Mouse (Mus musculus) brown adipose tissue, adult 24 weeks (tissue): ENCODE measurements around the gene Ebp. TPM values are rescaled to one million over a fixed set of nuclear protein-coding genes. Genes with fewer than 3 reads are reported as not detected.

Experiments used
- H3K27ac ChIP-seq: fragments of 200-500 bp; replicated peaks from 2 replicates; pipeline ENCODE4 v1.5.1; 2012; ENCODE audit warnings: low read depth, mild to moderate bottlenecking, low read length
- H3K4me1 ChIP-seq: fragments of 200-500 bp; 2 replicates; pipeline ENCODE4 v1.6.1; 2012; ENCODE audit warnings: low read length, mixed read lengths; ENCODE audit not compliant: control insufficient read depth, insufficient read depth, insufficient read length
- H3K4me3 ChIP-seq: fragments of 200-500 bp; 2 replicates; pipeline ENCODE4 v1.5.1; 2012; ENCODE audit warnings: low read depth, mild to moderate bottlenecking, low read length, moderate library complexity; ENCODE audit not compliant: insufficient read depth
- polyA plus RNA-seq: library from polyadenylated mRNA; stranded (reverse); fragments of >200 nt; gene quantifications from 2 replicates; pipeline ENCODE4 v1.2.4, GENCODE M21; 2012; ENCODE audit not compliant: missing spikeins, insufficient read depth, insufficient read length

Ebp gene
- polyA plus RNA-seq, 1 experiment: 36.2 TPM

DNA sequence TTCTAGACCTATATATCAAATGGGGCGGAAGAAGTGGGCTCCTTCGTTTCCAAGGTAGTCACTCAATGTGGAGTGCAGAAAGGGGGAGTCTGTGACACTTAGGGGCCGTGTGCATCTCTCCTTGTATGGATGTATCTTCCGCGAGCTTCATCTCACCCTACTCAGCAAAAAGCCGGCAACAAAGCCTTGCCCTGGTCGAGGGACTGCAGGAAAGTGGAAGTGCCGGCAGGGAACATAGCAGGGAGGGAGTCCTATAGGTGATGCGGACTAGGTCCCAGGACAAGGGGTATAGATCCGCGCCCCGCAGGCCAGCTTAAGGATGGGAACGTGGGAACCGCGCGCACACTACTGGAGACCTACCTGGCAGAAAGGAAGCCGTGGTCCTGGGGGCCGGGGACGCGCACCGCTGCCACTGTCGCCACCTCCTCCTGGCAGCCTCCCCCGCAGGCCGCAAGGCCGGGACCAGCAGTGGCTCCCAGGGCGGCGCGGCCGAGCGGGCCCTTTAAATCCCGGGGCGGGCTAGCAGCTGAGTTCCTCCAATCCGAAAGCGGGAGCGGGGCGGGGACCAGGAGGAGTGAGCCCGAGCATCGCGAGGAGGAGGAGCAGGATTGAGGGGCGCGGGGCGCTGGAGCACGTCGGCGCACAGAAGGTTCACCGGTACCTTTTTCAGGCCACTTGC is 12.8 kb upstream of the Ebp start, which contains the start of gene Porcn:
Gene Porcn (minus strand): TSS at position 511 of the 679 bp plus-strand sequence.
- H3K27ac ChIP-seq: no peak within 1 kb of the TSS
- H3K4me3 ChIP-seq: peak within 1 kb of the TSS; percentile 95
- H3K4me1 ChIP-seq: 0 out of 2 replicates have a peak, but pooled peaks cover 2% of the 10 kb centered on the region

DNA sequence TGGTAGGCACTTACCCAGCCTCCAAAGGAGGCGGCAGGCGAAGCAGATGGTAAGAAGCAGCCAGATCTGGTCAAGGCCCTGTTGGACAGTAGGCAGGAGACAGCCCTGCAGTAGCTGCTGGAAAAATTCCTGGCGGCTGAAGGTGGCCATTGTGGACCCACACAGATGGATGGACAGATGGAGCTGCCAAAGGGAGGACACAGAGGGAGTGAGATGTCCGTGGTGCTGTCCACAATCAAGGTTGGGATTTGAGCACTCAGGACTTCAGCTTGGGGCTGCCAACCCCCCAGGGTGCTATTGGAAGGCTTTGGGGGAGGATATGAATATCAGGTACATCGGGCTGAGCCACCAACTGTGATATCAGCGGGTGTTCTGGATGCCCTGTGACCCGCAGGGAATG is 12.2 kb upstream of the Ebp start:
- Histone ChIP-seq H3K27ac (no peak overlapping the region), H3K4me1 (0 out of 2 replicates have a peak, but pooled peaks cover 2% of the 10 kb centered on the region), H3K4me3 (peak overlapping the region; percentile 95)

DNA sequence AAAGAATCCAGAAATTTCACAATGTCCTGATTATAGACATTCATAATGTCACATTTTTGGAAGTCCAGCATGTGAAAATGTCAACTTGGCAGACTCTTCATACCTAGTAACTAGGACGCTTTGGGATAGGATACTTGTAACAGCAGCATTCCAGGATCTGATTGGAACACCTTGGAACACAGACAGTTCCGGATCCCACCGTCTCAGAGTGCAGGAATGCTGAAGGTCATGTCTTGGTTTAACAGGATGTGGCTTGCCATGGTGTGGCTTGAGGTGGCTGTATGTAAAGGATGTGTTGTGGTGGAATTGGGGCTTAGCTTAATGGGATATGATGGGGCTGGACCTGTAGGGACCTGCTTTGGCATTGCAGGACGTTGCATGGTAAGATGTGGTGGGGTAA is 11.8 kb upstream of the Ebp start:
- Histone ChIP-seq H3K4me1 (0 out of 2 replicates have a peak, but pooled peaks cover 2% of the 10 kb centered on the region), H3K4me3 (no peak overlapping the region), H3K27ac (no peak overlapping the region)

DNA sequence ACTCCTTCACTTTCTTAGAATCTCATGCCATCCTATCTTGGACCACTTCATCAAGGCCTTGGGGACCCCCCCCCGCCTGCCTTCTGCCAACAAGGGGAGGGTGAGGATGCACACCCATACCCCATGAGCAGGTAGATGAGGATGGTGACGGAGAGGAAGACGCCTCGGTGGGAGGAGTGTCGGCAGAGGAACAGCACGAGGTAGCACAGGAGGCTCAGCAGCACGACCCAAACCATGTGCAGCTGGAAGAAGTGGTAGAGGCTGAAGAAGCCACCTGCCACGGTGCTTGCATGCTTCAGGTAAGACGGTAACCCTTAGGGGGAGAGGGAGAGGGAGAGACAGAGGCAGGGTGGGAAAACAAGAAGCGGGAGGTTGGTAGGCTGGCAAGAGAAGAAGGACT is 10.8 kb upstream of the Ebp start:
- no peak overlapping the region for H3K27ac ChIP-seq

DNA sequence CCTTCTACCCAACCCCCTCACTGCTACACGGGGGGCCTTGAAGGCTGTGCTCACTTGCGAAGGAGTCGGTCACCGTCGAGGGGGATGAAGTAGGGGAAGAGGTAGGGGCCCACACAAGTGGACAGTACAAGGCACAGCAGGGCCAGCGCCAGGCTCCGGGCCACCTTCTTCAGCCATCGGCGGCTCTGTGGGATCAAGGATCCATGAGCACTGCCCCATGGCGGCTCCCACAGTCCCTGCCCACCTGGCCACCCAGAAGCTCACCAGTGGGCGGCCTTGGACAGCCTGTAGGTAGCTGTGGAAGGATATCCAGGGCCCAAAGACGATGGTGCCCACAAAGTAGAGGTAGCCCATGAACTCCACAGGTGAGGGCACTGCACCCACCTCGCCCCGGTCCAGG is 9.8 kb upstream of the Ebp start:
- H3K4me1 ChIP-seq: 0 out of 2 replicates have a peak, but pooled peaks cover 2% of the 10 kb centered on the region
- no peak overlapping the region for H3K27ac ChIP-seq
- no peak overlapping the region for H3K4me3 ChIP-seq

More for the DNA sequence above, 10.8 kb upstream of the Ebp start:
- Histone ChIP-seq H3K4me3 (no peak overlapping the region), H3K4me1 (0 out of 2 replicates have a peak, but pooled peaks cover 2% of the 10 kb centered on the region)

DNA sequence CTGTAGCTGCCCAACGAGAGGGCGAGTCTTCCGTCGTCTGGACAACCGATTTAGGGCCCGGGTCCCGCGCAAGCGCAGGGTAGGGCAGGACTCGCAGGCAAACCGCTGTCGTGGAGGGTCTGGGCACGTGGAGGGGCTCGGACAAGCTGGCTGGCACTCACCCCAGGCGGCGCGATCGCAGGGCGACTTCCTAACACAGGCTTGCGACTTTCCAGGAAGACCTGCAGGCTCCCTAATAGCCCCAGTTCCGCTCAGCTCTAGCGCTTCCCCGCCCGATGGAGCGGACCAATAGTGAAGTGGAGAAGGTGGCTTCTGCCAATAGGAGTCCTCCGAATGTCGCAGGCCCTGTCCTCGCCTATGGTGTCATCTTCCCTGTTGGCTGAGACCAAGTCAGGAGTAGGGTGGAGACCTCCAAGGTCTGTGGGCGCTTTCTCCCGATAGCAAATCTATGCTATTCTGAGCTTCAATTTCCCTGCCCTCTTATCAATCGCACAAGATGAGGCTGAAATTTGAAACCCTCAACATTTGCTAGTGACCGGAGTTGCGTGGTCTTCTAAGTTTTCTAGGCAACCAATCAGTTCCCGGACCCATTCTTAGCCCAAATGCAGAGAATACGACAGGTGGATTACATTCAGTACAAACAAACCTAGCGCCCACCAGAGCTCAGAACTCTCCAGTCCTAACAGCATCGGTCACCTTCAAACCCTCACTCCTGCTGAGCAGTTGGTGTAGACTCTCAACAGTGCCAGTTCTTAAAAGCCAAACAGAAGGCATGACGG is 483 bp downstream of the Ebp start:
- peak overlapping the region; percentile 46; the same call in 1 of the 2 replicates for H3K27ac ChIP-seq
- H3K4me3 ChIP-seq: peak overlapping the region; percentile 89
- H3K4me1 ChIP-seq: no peaks in the 10 kb centered on the region

DNA sequence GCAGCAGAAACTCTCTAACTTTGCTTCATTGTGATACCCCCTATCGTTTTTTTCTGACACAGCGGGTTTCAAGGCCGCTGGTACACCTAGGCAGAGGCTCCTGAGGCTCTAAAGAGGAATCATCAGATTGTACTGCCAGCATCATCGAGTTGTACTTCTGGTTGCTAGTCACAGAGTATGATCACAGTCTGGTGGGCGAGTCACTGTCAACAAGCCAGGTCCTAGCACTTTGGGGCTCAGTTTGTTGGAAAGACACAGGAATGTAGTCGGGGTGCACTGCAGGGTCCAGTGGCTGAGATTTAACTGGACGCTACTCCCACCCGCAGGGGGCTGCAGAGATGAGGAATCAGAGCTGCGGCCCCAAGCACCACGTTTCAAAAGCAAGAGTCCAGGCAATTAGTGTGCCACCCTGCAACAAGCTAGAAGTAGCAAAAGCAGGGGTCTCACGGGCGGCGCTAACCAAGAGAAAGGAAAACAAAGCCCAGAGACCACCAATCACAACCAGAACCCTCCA is 1.1 kb downstream of the Ebp start:
- Histone ChIP-seq H3K27ac (no peak overlapping the region), H3K4me1 (no peaks in the 10 kb centered on the region), H3K4me3 (peak overlapping the region; percentile 89)

DNA sequence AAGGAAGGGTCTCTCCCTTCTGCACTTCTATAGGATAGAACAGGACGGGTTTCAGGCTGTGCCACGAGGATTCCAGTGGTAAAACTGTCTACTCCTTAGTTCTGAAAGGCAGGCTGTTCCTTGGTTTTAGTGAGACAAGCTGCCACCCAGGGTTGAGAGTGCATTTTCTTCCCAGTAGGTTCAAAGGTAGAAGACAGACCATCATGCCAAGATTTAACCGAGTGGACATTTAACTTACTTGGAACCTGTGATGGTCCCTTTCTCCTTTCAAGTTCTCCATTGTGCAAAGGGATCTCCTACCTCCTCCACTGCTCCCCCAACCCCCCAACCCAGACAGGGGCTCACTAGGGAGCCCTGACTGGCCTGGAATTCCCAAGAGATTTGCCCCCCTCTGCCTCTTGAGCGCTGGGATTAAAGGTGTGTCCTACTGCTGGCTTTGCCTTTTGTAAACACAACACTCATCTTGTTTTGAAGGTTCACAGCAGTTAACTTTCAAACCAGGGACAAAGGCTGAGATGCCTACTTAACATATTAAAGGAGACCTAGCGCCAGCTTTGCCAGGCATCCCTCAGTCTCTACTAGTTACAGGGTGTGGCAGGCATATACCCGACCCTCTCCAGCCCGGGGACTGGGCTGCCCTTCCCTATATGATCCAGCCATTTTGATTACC is 10.3 kb downstream of the Ebp start:
- Histone ChIP-seq H3K4me3 (no peak overlapping the region), H3K27ac (0 out of 2 replicates have a peak overlapping the region, but pooled peaks have one; percentile 17), H3K4me1 (no peaks in the 10 kb centered on the region)

DNA sequence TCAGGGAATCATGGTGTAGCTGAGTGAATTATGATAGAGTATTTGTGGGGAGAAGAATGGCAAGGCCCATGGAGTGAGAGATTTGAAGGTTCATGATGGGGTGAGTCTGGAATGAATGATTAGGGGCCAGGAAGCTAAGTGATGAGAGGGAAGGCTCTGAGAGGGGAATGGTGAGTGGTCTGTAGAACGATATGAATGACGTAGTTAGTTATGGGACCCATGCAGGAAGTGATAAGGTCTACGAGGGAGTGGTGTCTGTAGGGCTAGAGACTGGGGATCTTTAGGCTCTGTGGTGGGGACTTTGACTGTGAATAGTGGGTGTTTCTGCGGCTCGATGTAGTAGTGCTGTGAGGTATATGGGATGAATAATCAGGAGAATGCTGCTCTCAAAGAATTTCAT is 13.7 kb downstream of the Ebp start:
- Histone ChIP-seq H3K4me1 (no peaks in the 10 kb centered on the region), H3K4me3 (no peak overlapping the region), H3K27ac (no peak overlapping the region)

DNA sequence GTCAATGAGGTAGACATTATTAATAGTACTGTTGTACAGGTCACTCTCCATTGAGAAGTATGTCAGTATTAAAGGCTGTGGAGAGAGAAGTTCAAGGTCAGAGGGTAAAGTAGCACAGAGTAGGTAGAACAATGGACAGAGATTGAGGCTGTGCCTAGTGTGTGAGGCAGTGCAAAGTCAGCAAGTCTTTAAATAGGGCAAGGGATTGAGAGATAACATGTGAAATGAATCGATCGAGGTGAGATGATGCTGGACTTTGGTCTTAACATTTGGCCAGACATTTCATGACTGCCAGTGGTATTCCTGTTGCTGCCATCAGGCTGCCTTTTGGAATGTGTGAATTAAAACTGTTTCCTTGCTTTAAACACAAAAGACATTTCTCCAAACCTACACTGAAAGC is 14.4 kb downstream of the Ebp start:
- Histone ChIP-seq H3K27ac (no peak overlapping the region), H3K4me3 (no peak overlapping the region), H3K4me1 (no peaks in the 10 kb centered on the region)

DNA sequence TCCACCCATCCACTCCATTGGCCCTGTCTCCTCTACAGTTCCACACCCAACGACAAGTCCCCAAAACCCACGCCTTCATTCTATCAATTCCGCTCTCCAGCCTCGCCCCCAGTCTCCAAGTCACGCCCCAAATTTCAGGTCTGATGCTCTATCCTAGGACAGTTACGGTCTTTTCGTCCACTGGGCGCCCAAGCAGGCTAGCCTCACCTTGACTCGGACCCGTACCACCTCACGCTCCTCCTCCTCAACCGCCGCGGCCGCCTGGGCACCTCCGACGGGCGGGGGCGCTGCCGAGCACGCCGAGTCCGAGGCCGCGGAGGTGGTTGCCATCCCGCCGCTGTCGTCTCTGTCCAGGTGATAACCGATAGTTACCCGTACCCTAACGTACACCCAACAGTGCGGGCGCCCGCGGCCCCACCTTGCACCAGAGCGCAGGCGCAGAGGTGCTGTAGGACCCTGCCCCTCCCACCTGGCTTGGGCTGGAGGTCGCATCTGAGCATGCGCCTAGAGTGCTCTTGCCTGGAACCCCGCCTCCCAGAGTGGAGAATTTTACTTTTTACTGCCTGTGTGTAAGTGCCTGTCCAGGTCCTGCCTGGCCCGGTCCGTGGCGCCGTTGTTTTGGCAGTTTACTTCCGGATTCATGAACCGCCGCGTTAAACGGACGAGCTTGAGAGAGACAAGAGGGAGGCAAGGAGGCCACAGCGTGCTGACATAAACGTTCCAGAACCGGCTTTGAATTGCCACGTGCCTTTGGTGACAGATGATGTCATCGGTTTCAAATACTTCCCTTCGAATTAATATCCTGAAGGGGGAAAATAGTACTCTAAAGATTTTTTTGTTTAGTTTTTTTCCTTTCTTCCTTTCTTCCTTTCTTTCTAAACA is 17.6 kb downstream of the Ebp start, which contains the start of gene Tbc1d25:
Gene Tbc1d25 (minus strand): TSS at position 678 of the 882 bp plus-strand sequence.
- peak within 1 kb of the TSS; percentile 90 for H3K4me3 ChIP-seq
- no peaks in the 10 kb centered on the region for H3K4me1 ChIP-seq

DNA sequence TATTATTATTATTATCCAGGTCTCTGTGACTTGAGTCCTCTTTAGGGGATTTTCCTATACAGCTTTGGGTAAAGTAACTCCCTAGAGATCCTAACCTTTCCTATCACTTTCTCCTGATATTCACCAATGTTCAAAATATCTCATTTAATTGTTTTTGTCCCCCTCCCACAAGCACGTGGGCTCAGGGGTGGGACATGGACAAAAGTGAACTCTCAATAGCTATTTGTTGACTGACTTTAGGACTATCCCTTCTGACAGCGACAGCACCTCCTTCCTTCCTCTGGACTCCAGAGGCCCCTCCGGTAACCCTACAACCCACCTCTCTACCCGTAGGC is 18.2 kb downstream of the Ebp start:
- H3K4me3 ChIP-seq: peak overlapping the region; percentile 90
- no peaks in the 10 kb centered on the region for H3K4me1 ChIP-seq
- H3K27ac ChIP-seq: no peak overlapping the region

More for the DNA sequence above, 17.6 kb downstream of the Ebp start, which contains the start of gene Tbc1d25:
- peak within 1 kb of the TSS; percentile 76 for H3K27ac ChIP-seq

DNA sequence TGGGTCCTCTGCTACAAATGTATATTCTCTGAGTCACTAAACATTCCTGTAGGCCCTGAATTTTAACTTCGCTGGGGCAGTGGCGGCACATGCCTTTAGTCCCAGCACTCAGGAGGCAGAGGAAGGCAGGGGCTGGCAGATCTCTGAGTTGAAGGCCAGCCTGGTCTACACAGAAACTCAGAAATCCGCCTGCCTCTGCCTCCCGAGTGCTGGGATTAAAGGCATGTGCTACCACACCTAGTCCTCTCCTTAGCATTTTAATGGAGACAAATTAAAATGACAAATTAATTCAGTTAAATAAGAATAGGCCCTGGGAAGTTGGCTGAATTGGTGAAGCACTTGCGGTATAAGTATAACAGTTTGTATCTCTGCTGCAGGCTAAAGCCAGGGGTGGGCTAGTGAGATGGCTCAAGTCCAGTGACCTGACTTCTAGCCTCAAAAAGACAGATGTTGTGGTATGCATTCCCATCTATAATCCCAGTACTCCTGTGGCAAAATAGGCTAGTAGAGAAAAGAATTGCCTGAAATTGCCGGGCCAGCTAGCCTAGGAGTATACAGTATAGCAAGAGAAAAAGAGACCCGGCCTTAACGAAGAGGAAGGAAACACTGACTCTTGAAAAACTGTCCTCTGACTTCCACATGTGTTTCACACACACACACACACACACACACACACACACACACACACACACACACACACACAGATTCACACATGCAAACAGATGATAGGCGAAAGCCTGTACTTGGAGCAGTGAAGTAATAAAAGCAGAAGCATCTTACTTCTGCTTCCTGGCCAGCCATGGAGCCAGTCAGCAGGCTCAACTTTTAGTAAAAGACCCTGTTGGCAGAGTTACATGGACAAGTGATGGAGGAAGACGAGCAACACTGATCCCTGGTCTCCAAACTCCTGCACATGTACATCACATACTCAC is 25.3 kb downstream of the Ebp start:
- Histone ChIP-seq H3K27ac (no peak overlapping the region), H3K4me3 (no peak overlapping the region), H3K4me1 (no peaks in the 10 kb centered on the region)
